12 mouse cellular contexts compared by ENCODE assay signal in the genomic region with DNA sequence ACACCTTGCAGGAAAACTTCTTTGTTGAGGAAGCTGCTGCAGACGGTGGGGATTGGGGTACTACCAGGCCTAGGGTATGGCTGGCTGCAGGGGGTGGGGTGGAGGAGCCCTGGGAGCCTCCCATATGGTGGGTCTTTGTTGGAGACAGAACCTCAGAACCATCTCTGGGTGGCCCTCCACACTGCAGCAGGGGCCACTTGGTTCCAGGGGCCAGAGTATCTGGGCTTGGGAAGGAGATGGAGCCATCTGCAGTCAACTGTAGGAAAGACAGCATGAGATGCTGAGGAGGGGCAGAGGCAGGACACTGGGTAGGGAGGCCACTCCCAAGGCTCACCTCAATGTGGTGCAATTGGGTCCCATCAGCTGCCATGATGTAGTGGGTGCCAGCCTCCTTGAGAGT. TPM values are rescaled to one million over a fixed set of nuclear protein-coding genes. Genes with fewer than 3 reads are reported as not detected.
A peak's percentile ranks its signal among the peaks of the same experiment; 100 is the strongest.
DNase-seq lines count a peak whose midpoint lies in the region; ATAC-seq and TF ChIP-seq lines count a peak whose summit lies in the region.
"Had no signal": no experiment of that assay in that cellular context is flagged by ENCODE, and none has a peak within 500 bp of the region (broad histone marks: within the 10 kb centered on the region; RNA-seq: fewer than 3 reads in every experiment).

No protein-coding gene starts in this region.

- peak; percentile 38; the same call in 1 of the 2 replicates for TF ChIP-seq CTCF in intestine, postnatal 0 days (IDR thresholded peaks at IDR 0.05; ENCODE audit: low read depth)
- TF ChIP-seq CTCF in lung, embryonic 14.5 days (IDR thresholded peaks at IDR 0.05; ENCODE audit: low read depth), result peak; percentile 21; the same call in 1 of the 2 replicates
- TF ChIP-seq CTCF in left cerebral cortex, adult 2 months (IDR thresholded peaks at IDR 0.05), result no peak; the same call in none of the 2 replicates

- DNase-seq in embryonic facial prominence, embryonic 10.5 days (ENCODE audit: low spot score), result no peak
- DNase-seq in lung, embryonic 14.5 days, result no peak
- DNase-seq in lung, postnatal 36 days, result no peak
- no peak for DNase-seq in left cerebral cortex, adult 2 months (ENCODE audit: extremely low spot score in 1 of 2, low spot score in 2 of 2)
- DNase-seq: liver; lung, postnatal 4 days; retina, postnatal 1 day had no signal

- peaks cover 100% of the 10 kb centered on the region for H3K36me3 ChIP-seq in embryonic facial prominence, embryonic 13.5 days
- H3K36me3 ChIP-seq in embryonic facial prominence, embryonic 10.5 days (replicated peaks), result peaks cover 100% of the 10 kb centered on the region
- H3K36me3 ChIP-seq in intestine, postnatal 0 days (ENCODE audit: control insufficient read depth, insufficient read depth), result peaks cover 100% of the 10 kb centered on the region
- H3K36me3 ChIP-seq in intestine, embryonic 15.5 days, result peaks cover 92% of the 10 kb centered on the region
- peaks cover 97% of the 10 kb centered on the region for H3K36me3 ChIP-seq in lung, embryonic 14.5 days (ENCODE audit: insufficient read depth)
- peaks cover 39% of the 10 kb centered on the region for H3K36me3 ChIP-seq in myocyte (ENCODE audit: control insufficient read depth, insufficient read depth)

- H3K4me1 ChIP-seq in embryonic facial prominence, embryonic 13.5 days, result no peaks in the 10 kb centered on the region
- H3K4me1 ChIP-seq in embryonic facial prominence, embryonic 10.5 days, result no peaks in the 10 kb centered on the region
- peaks cover 10% of the 10 kb centered on the region; the same call in 1 of the 2 replicates for H3K4me1 ChIP-seq in intestine, postnatal 0 days (replicated peaks; ENCODE audit: control insufficient read depth, insufficient read depth, low read length)
- no peaks in the 10 kb centered on the region for H3K4me1 ChIP-seq in intestine, embryonic 15.5 days (replicated peaks)
- no peaks in the 10 kb centered on the region for H3K4me1 ChIP-seq in lung, embryonic 14.5 days (ENCODE audit: insufficient read depth)
- H3K4me1 ChIP-seq: hindbrain, embryonic 15.5 days had no signal

- H3K9me3 ChIP-seq in embryonic facial prominence, embryonic 13.5 days, result no peaks in the 10 kb centered on the region
- H3K9me3 ChIP-seq in embryonic facial prominence, embryonic 10.5 days, result no peaks in the 10 kb centered on the region
- H3K9me3 ChIP-seq in intestine, postnatal 0 days (ENCODE audit: control insufficient read depth), result no peaks in the 10 kb centered on the region
- H3K9me3 ChIP-seq in intestine, embryonic 15.5 days, result no peaks in the 10 kb centered on the region
- no peaks in the 10 kb centered on the region for H3K9me3 ChIP-seq in lung, embryonic 14.5 days (ENCODE audit: low read depth, low read length)
- H3K9me3 ChIP-seq: hindbrain, embryonic 15.5 days had no signal

- H3K4me2 ChIP-seq in embryonic facial prominence, embryonic 13.5 days, result no peak overlapping the region
- H3K4me2 ChIP-seq in intestine, postnatal 0 days (replicated peaks; ENCODE audit: low read depth), result no peak overlapping the region
- H3K4me2 ChIP-seq in intestine, embryonic 15.5 days (replicated peaks), result no peak overlapping the region
- H3K4me2 ChIP-seq in lung, embryonic 14.5 days, result no peak overlapping the region
- H3K4me2 ChIP-seq in myocyte (ENCODE audit: low read depth), result no peak overlapping the region
- H3K4me2 ChIP-seq: hindbrain, embryonic 15.5 days had no signal

- TF ChIP-seq POLR2A in myocyte (IDR thresholded peaks at IDR 0.05; ENCODE audit: insufficient read length, low read depth), result peak; percentile 22

- no peaks in the 10 kb centered on the region for H3K79me2 ChIP-seq in myocyte (ENCODE audit: control insufficient read depth, insufficient read depth)

- WGBS in embryonic facial prominence, embryonic 13.5 days, result 85% methylated on average over 1 of the region's 1 CpGs
- WGBS in embryonic facial prominence, embryonic 10.5 days, result 88% methylated on average over 1 of the region's 1 CpGs
- WGBS in intestine, postnatal 0 days, result 73% methylated on average over 1 of the region's 1 CpGs
- 94% methylated on average over 1 of the region's 1 CpGs for WGBS in intestine, embryonic 15.5 days
- 83% methylated on average over 1 of the region's 1 CpGs for WGBS in lung, embryonic 14.5 days

- no peaks in the 10 kb centered on the region for H3K27me3 ChIP-seq in embryonic facial prominence, embryonic 13.5 days
- H3K27me3 ChIP-seq in embryonic facial prominence, embryonic 10.5 days (replicated peaks; ENCODE audit: low read depth, poor library complexity, severe bottlenecking), result no peaks in the 10 kb centered on the region
- no peaks in the 10 kb centered on the region for H3K27me3 ChIP-seq in intestine, postnatal 0 days (replicated peaks; ENCODE audit: control insufficient read depth, insufficient read depth, low read length)
- no peaks in the 10 kb centered on the region for H3K27me3 ChIP-seq in intestine, embryonic 15.5 days (replicated peaks)
- no peaks in the 10 kb centered on the region for H3K27me3 ChIP-seq in lung, embryonic 14.5 days (ENCODE audit: insufficient read depth, low read length)
- H3K27me3 ChIP-seq in myocyte (ENCODE audit: control insufficient read depth, insufficient read depth, insufficient read length), result no peaks in the 10 kb centered on the region
- H3K27me3 ChIP-seq: hindbrain, embryonic 15.5 days had no signal

- intact Hi-C loops in left cerebral cortex, adult 2 months (cut with DNase I), result no loop called here

- H3K4me3 ChIP-seq in embryonic facial prominence, embryonic 13.5 days, result no peak overlapping the region
- H3K4me3 ChIP-seq in embryonic facial prominence, embryonic 10.5 days, result no peak overlapping the region
- H3K4me3 ChIP-seq in intestine, postnatal 0 days (ENCODE audit: low read depth, low read length), result no peak overlapping the region
- no peak overlapping the region for H3K4me3 ChIP-seq in intestine, embryonic 15.5 days (replicated peaks)
- H3K4me3 ChIP-seq in lung, embryonic 14.5 days (ENCODE audit: low read depth, low read length), result no peak overlapping the region
- H3K4me3 ChIP-seq in myocyte, result no peak overlapping the region
- no peak overlapping the region for H3K4me3 ChIP-seq in left cerebral cortex, adult 2 months
- H3K4me3 ChIP-seq: hindbrain, embryonic 15.5 days had no signal

- ATAC-seq in embryonic facial prominence, embryonic 13.5 days (ENCODE audit: insufficient number of reproducible peaks, insufficient read depth, low FRiP score, low TSS enrichment, low read depth), result 0 out of 2 replicates have a peak, but pooled peaks have one; percentile 10
- ATAC-seq in intestine, postnatal 0 days, result no peak
- no peak for ATAC-seq in intestine, embryonic 15.5 days
- ATAC-seq in lung, embryonic 14.5 days (ENCODE audit: insufficient read depth), result no peak

- no peak overlapping the region for H3K9ac ChIP-seq in embryonic facial prominence, embryonic 13.5 days
- no peak overlapping the region for H3K9ac ChIP-seq in intestine, postnatal 0 days (ENCODE audit: low read depth, low read length)
- H3K9ac ChIP-seq in intestine, embryonic 15.5 days, result no peak overlapping the region
- no peak overlapping the region for H3K9ac ChIP-seq in lung, embryonic 14.5 days
- H3K9ac ChIP-seq: hindbrain, embryonic 15.5 days had no signal

- no peak overlapping the region for H3ac ChIP-seq in myocyte (ENCODE audit: control insufficient read depth, insufficient read length)

- H3K27ac ChIP-seq in embryonic facial prominence, embryonic 13.5 days, result no peak overlapping the region
- H3K27ac ChIP-seq in embryonic facial prominence, embryonic 10.5 days (replicated peaks), result no peak overlapping the region
- 0 out of 2 replicates have a peak overlapping the region, but pooled peaks have one; percentile 28 for H3K27ac ChIP-seq in intestine, postnatal 0 days (ENCODE audit: low read depth, low read length)
- H3K27ac ChIP-seq in intestine, embryonic 15.5 days, result no peak overlapping the region
- H3K27ac ChIP-seq in lung, embryonic 14.5 days (ENCODE audit: low read depth), result no peak overlapping the region
- H3K27ac ChIP-seq in left cerebral cortex, adult 2 months, result no peak overlapping the region
- H3K27ac ChIP-seq: hindbrain, embryonic 15.5 days had no signal

RNA-seq across cellular contexts. Expression of gene Pcif1, which starts 15.5 kb away (rescaled TPM):
- polyA plus RNA-seq in embryonic facial prominence, embryonic 13.5 days (2015; fragmentation: Nextera tagmentation; extraction: Ambion mirVana), result 78.4 and 78.8 TPM in 2 replicates
- polyA plus RNA-seq in embryonic facial prominence, embryonic 10.5 days (2016; fragmentation: Nextera tagmentation; extraction: Ambion mirVana), result 77.2 and 81.2 TPM in 2 replicates
- polyA plus RNA-seq in intestine, postnatal 0 days (2015; fragmentation: Nextera tagmentation; extraction: Ambion mirVana), result 43.2 and 44.0 TPM in 2 replicates
- 63.6 and 65.5 TPM in 2 replicates for polyA plus RNA-seq in intestine, embryonic 15.5 days (2015; fragmentation: Nextera tagmentation; extraction: Ambion mirVana)
- 76.9 and 83.0 TPM in 2 replicates for polyA plus RNA-seq in lung, embryonic 14.5 days (2014; fragmentation: Nextera tagmentation; extraction: Ambion mirVana)
- 43.2 TPM for polyA plus RNA-seq in myocyte (2012; fragmentation: generic; extraction: Trizol)
- total RNA-seq in left cerebral cortex, adult 2 months (2021), result 10 to 100 TPM; 44.8 to 48.8 TPM

RNA-seq across cellular contexts. Expression of gene Zfp335, which starts 16.9 kb away (rescaled TPM):
- 15.5 and 16.1 TPM in 2 replicates for polyA plus RNA-seq in embryonic facial prominence, embryonic 13.5 days (2015; fragmentation: Nextera tagmentation; extraction: Ambion mirVana)
- polyA plus RNA-seq in embryonic facial prominence, embryonic 10.5 days (2016; fragmentation: Nextera tagmentation; extraction: Ambion mirVana), result 17.4 and 18.2 TPM in 2 replicates
- polyA plus RNA-seq in intestine, postnatal 0 days (2015; fragmentation: Nextera tagmentation; extraction: Ambion mirVana), result 3.6 and 3.8 TPM in 2 replicates
- 10.7 and 11.3 TPM in 2 replicates for polyA plus RNA-seq in intestine, embryonic 15.5 days (2015; fragmentation: Nextera tagmentation; extraction: Ambion mirVana)
- 14.8 and 15.8 TPM in 2 replicates for polyA plus RNA-seq in lung, embryonic 14.5 days (2014; fragmentation: Nextera tagmentation; extraction: Ambion mirVana)
- 11.1 TPM for polyA plus RNA-seq in myocyte (2012; fragmentation: generic; extraction: Trizol)
- 10 to 100 TPM; 27.2 to 28.0 TPM for total RNA-seq in left cerebral cortex, adult 2 months (2021)

RNA-seq across cellular contexts. Expression of gene Pltp, which starts 37.1 kb away (rescaled TPM):
- polyA plus RNA-seq in embryonic facial prominence, embryonic 13.5 days (2015; fragmentation: Nextera tagmentation; extraction: Ambion mirVana), result 67.4 and 69.8 TPM in 2 replicates
- polyA plus RNA-seq in embryonic facial prominence, embryonic 10.5 days (2016; fragmentation: Nextera tagmentation; extraction: Ambion mirVana), result 36.7 and 40.7 TPM in 2 replicates
- polyA plus RNA-seq in intestine, postnatal 0 days (2015; fragmentation: Nextera tagmentation; extraction: Ambion mirVana), result 14.5 and 16.2 TPM in 2 replicates
- polyA plus RNA-seq in intestine, embryonic 15.5 days (2015; fragmentation: Nextera tagmentation; extraction: Ambion mirVana), result 28.7 and 29.5 TPM in 2 replicates
- polyA plus RNA-seq in lung, embryonic 14.5 days (2014; fragmentation: Nextera tagmentation; extraction: Ambion mirVana), result 122 and 126 TPM in 2 replicates
- polyA plus RNA-seq in myocyte (2012; fragmentation: generic; extraction: Trizol), result 117 TPM
- 10 to 100 TPM; 78.1 to 82.4 TPM for total RNA-seq in left cerebral cortex, adult 2 months (2021)

RNA-seq across cellular contexts. Expression of gene Mmp9, which starts 45.9 kb away (rescaled TPM):
- 16.6 and 23.8 TPM in 2 replicates for polyA plus RNA-seq in embryonic facial prominence, embryonic 13.5 days (2015; fragmentation: Nextera tagmentation; extraction: Ambion mirVana)
- 0.28 and 0.77 TPM in 2 replicates for polyA plus RNA-seq in embryonic facial prominence, embryonic 10.5 days (2016; fragmentation: Nextera tagmentation; extraction: Ambion mirVana)
- 9.6 and 9.8 TPM in 2 replicates for polyA plus RNA-seq in intestine, postnatal 0 days (2015; fragmentation: Nextera tagmentation; extraction: Ambion mirVana)
- 4.9 and 5.2 TPM in 2 replicates for polyA plus RNA-seq in intestine, embryonic 15.5 days (2015; fragmentation: Nextera tagmentation; extraction: Ambion mirVana)
- polyA plus RNA-seq in lung, embryonic 14.5 days (2014; fragmentation: Nextera tagmentation; extraction: Ambion mirVana), result 0.24 and 0.25 TPM in 2 replicates
- 1.7 TPM for polyA plus RNA-seq in myocyte (2012; fragmentation: generic; extraction: Trizol)
- total RNA-seq in left cerebral cortex, adult 2 months (2021), result 1 to 10 TPM; 1.4 TPM
